Comparison of ENCODE assay signal across 10 mouse cellular contexts in genomic region chr2:93809931-93810330, GRCm38 (mm10). TPM values are rescaled to one million over a fixed set of nuclear protein-coding genes. Genes with fewer than 3 reads are reported as not detected.
DNase-seq lines count a peak whose midpoint lies in the region; ATAC-seq and TF ChIP-seq lines count a peak whose summit lies in the region.
"Had no signal": no experiment of that assay in that cellular context is flagged by ENCODE, and none has a peak within 500 bp of the region (broad histone marks: within the 10 kb centered on the region; RNA-seq: fewer than 3 reads in every experiment).

No protein-coding gene starts in this region.

- WGBS in kidney, adult 2 months = 13% methylated on average over 2 of the region's 2 CpGs
- WGBS in lung, embryonic 14.5 days = 6% methylated on average over 2 of the region's 2 CpGs
- 10% methylated on average over 2 of the region's 2 CpGs for WGBS in forebrain, embryonic 14.5 days

- H3K27me3 ChIP-seq in kidney, adult 2 months (replicated peaks; ENCODE audit: control insufficient read depth, insufficient read depth, low read length) = no peaks in the 10 kb centered on the region
- no peaks in the 10 kb centered on the region for H3K27me3 ChIP-seq in E14TG2a.4 (ENCODE audit: insufficient read depth, low read length)
- H3K27me3 ChIP-seq in lung, embryonic 14.5 days (ENCODE audit: insufficient read depth, low read length) = no peaks in the 10 kb centered on the region
- H3K27me3 ChIP-seq in forebrain, embryonic 14.5 days (replicated peaks; ENCODE audit: control insufficient read depth, insufficient read depth, low read length) = no peaks in the 10 kb centered on the region
- H3K27me3 ChIP-seq: embryonic facial prominence, embryonic 13.5 days; limb, embryonic 15.5 days had no signal

- no peak overlapping the region for H3K4me2 ChIP-seq in lung, embryonic 14.5 days
- H3K4me2 ChIP-seq in forebrain, embryonic 14.5 days (ENCODE audit: low read length) = no peak overlapping the region
- H3K4me2 ChIP-seq: embryonic facial prominence, embryonic 13.5 days; limb, embryonic 15.5 days had no signal

- no peak; the same call in 1 of the 2 replicates for ATAC-seq in lung, embryonic 14.5 days (ENCODE audit: insufficient read depth)
- no peak for ATAC-seq in forebrain, embryonic 14.5 days
- ATAC-seq in erythroid progenitor cell, adult 5-6 weeks (replicated peaks; ENCODE audit: low FRiP score, poor library complexity, severe bottlenecking) = no peak

- H3K36me3 ChIP-seq in kidney, adult 2 months (ENCODE audit: control insufficient read depth, insufficient read depth, low read length) = peaks cover 2% of the 10 kb centered on the region; the same call in 1 of the 2 replicates
- H3K36me3 ChIP-seq in E14TG2a.4 (ENCODE audit: insufficient read depth, low read length) = peaks cover 67% of the 10 kb centered on the region
- H3K36me3 ChIP-seq in lung, embryonic 14.5 days (ENCODE audit: insufficient read depth) = peaks cover 78% of the 10 kb centered on the region
- peaks cover 68% of the 10 kb centered on the region for H3K36me3 ChIP-seq in forebrain, embryonic 14.5 days (ENCODE audit: control insufficient read depth, insufficient read depth, low read length)

- no peak overlapping the region for H3K27ac ChIP-seq in kidney, adult 2 months (ENCODE audit: insufficient read depth, low read depth, low read length)
- H3K27ac ChIP-seq in lung, embryonic 14.5 days (ENCODE audit: low read depth) = no peak overlapping the region
- no peak overlapping the region for H3K27ac ChIP-seq in forebrain, embryonic 14.5 days (ENCODE audit: low read depth, low read length)
- H3K27ac ChIP-seq: embryonic facial prominence, embryonic 13.5 days; limb, embryonic 15.5 days had no signal

- TF ChIP-seq POLR2A in kidney, adult 2 months (IDR thresholded peaks at IDR 0.05; ENCODE audit: low read depth, low read length) = no peak

- no peak overlapping the region for H3K4me3 ChIP-seq in kidney, adult 2 months (ENCODE audit: insufficient read depth, low read depth, low read length)
- H3K4me3 ChIP-seq in E14TG2a.4 (replicated peaks; ENCODE audit: low read length) = no peak overlapping the region
- no peak overlapping the region for H3K4me3 ChIP-seq in lung, embryonic 14.5 days (ENCODE audit: low read depth, low read length)
- H3K4me3 ChIP-seq in forebrain, embryonic 14.5 days (ENCODE audit: low read depth, low read length) = no peak overlapping the region
- H3K4me3 ChIP-seq: embryonic facial prominence, embryonic 13.5 days; limb, embryonic 15.5 days had no signal

- peak; percentile 54 for DNase-seq in kidney, adult 2 months
- no peak for DNase-seq in kidney, adult 11 months
- peak; percentile 51 for DNase-seq in adrenal gland, postnatal 25 days
- peak; percentile 37 to 38 for DNase-seq in gastrocnemius, adult 8-10 months (ENCODE audit: low spot score in 2 of 2)
- DNase-seq in lung, embryonic 14.5 days = peak; percentile 68
- no peak for DNase-seq in forebrain, embryonic 14.5 days (ENCODE audit: low spot score)

- H3K9ac ChIP-seq in lung, embryonic 14.5 days = no peak overlapping the region
- H3K9ac ChIP-seq in forebrain, embryonic 14.5 days (ENCODE audit: low read length) = no peak overlapping the region
- H3K9ac ChIP-seq: limb, embryonic 15.5 days had no signal

- peak; percentile 96 for TF ChIP-seq CTCF in kidney, adult 2 months (conservative IDR thresholded peaks at IDR 0.05; ENCODE audit: insufficient read depth, insufficient read length, low read depth, low read length)
- peak; percentile 71 for TF ChIP-seq CTCF in E14TG2a.4 (conservative IDR thresholded peaks at IDR 0.05; ENCODE audit: low read length)
- peak; percentile 93 for TF ChIP-seq CTCF in lung, embryonic 14.5 days (IDR thresholded peaks at IDR 0.05; ENCODE audit: low read depth)

- no peaks in the 10 kb centered on the region for H3K4me1 ChIP-seq in kidney, adult 2 months (ENCODE audit: control insufficient read depth, insufficient read depth, low read length)
- peaks cover 13% of the 10 kb centered on the region for H3K4me1 ChIP-seq in E14TG2a.4 (replicated peaks; ENCODE audit: low read depth, low read length)
- no peaks in the 10 kb centered on the region for H3K4me1 ChIP-seq in lung, embryonic 14.5 days (ENCODE audit: insufficient read depth)
- no peaks in the 10 kb centered on the region for H3K4me1 ChIP-seq in forebrain, embryonic 14.5 days (ENCODE audit: control insufficient read depth, insufficient read depth, low read length)
- H3K4me1 ChIP-seq: limb, embryonic 15.5 days had no signal

- no peaks in the 10 kb centered on the region for H3K9me3 ChIP-seq in E14TG2a.4 (ENCODE audit: low read length)
- no peaks in the 10 kb centered on the region for H3K9me3 ChIP-seq in lung, embryonic 14.5 days (ENCODE audit: low read depth, low read length)
- H3K9me3 ChIP-seq in forebrain, embryonic 14.5 days (replicated peaks; ENCODE audit: control insufficient read depth, low read length) = no peaks in the 10 kb centered on the region
- H3K9me3 ChIP-seq: embryonic facial prominence, embryonic 13.5 days; limb, embryonic 15.5 days had no signal

RNA-seq across cellular contexts. Expression of gene Ext2, which starts 12.4 kb away (rescaled TPM):
- 46.5 and 50.7 TPM in 2 replicates for polyA plus RNA-seq in kidney, adult 2 months (2012; rRNA removed)
- total RNA-seq in adrenal gland, postnatal 25 days (2021) = 101 and 105 TPM in 2 replicates
- 10 to 100 TPM; 38.7 to 43.0 (median 42.0) TPM for total RNA-seq in gastrocnemius, adult 8-10 months (2022)
- 138 and 140 TPM in 2 replicates for polyA plus RNA-seq in lung, embryonic 14.5 days (2014; fragmentation: Nextera tagmentation; extraction: Ambion mirVana)
- 53.1 and 61.9 TPM in 2 replicates for polyA plus RNA-seq in forebrain, embryonic 14.5 days (2014; fragmentation: Nextera tagmentation; extraction: Ambion mirVana)
- 10.1 and 16.6 TPM in 2 replicates for total RNA-seq in erythroid progenitor cell, adult 5-6 weeks (2015; ENCODE audit: low replicate concordance)
- 5.4 and 7.0 TPM in 2 replicates for total RNA-seq in erythroid progenitor cell, adult 5-6 weeks (2017; ENCODE audit: low replicate concordance)

RNA-seq across cellular contexts. Expression of gene Accs, which starts 39.8 kb away (rescaled TPM):
- 14.8 and 16.3 TPM in 2 replicates for polyA plus RNA-seq in kidney, adult 2 months (2012; rRNA removed)
- 10.0 and 13.3 TPM in 2 replicates for total RNA-seq in adrenal gland, postnatal 25 days (2021)
- total RNA-seq in gastrocnemius, adult 8-10 months (2022) = 1 to 10 TPM; 2.5 to 3.3 (median 2.9) TPM
- 10.0 and 11.3 TPM in 2 replicates for polyA plus RNA-seq in lung, embryonic 14.5 days (2014; fragmentation: Nextera tagmentation; extraction: Ambion mirVana)
- 5.0 and 8.0 TPM in 2 replicates for polyA plus RNA-seq in forebrain, embryonic 14.5 days (2014; fragmentation: Nextera tagmentation; extraction: Ambion mirVana)
- 4.3 and 12.2 TPM in 2 replicates for total RNA-seq in erythroid progenitor cell, adult 5-6 weeks (2015; ENCODE audit: low replicate concordance)
- total RNA-seq in erythroid progenitor cell, adult 5-6 weeks (2017; ENCODE audit: low replicate concordance) = not detected in 2 replicates

RNA-seq across cellular contexts. Expression of gene Accsl, which starts 59.0 kb away (rescaled TPM):
- polyA plus RNA-seq in kidney, adult 2 months (2012; rRNA removed) = 0.16 and 0.17 TPM in 2 replicates
- 0.76 TPM in 1 of 2 replicates, not detected in the other for total RNA-seq in adrenal gland, postnatal 25 days (2021)
- total RNA-seq in gastrocnemius, adult 8-10 months (2022) = not detected
- 0.16 and 0.22 TPM in 2 replicates for polyA plus RNA-seq in lung, embryonic 14.5 days (2014; fragmentation: Nextera tagmentation; extraction: Ambion mirVana)
- 0.71 and 1.2 TPM in 2 replicates for polyA plus RNA-seq in forebrain, embryonic 14.5 days (2014; fragmentation: Nextera tagmentation; extraction: Ambion mirVana)
- not detected in 2 replicates for total RNA-seq in erythroid progenitor cell, adult 5-6 weeks (2015; ENCODE audit: low replicate concordance)
- not detected in 2 replicates for total RNA-seq in erythroid progenitor cell, adult 5-6 weeks (2017; ENCODE audit: low replicate concordance)
- polyA plus RNA-seq: embryonic facial prominence, embryonic 13.5 days; limb, embryonic 15.5 days had no signal

Comparison
In these comparisons a context has a peak if more than half of its experiments do, and no peak if none do; other contexts are left out.
1. DNase-seq: peak in kidney, adult 2 months (single experiment), adrenal gland, postnatal 25 days (single experiment), gastrocnemius, adult 8-10 months (2 of 2) and lung, embryonic 14.5 days (single experiment); none in kidney, adult 11 months (single experiment) and forebrain, embryonic 14.5 days (single experiment).
2. Peak in every context shown above with its lines, with median percentiles within 50 percentile points of each other: CTCF ChIP-seq.